Mouse (Mus musculus): Measurements from ENCODE around the gene Gtf3c1.

DNA sequence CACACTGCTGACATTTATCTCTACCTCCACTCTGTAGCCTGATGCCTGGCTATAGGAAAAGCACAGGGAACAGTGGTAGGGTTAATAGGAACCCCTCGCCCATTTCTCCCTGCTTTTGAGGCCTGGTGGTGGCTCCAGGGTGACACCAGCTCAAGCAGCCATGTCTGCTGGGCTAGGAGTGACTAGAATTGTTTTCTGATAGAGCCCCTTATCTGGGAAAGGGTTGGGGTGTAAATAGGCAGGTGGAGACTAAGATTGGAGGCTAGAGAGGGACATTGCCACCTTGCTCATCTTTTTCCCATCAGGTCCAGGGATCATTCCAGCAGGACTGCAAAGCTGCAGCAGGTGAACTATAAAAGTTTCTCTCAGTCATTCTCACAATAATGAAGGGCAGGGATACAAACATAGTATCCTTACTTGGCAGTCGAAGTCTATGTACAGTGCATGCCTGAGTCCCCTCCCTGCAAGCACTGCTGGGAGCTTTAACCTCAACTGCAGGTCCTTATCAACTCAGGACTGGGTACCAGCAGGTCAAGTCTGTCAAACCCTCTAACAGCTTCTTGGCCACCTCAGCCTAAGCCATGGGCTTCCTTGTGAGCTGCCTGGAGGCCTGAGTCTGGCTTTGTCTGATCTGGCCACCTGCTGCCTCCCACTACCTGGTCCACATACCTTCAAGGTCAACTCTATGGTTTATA is 39.2 kb upstream of the Gtf3c1 start:
- TF ChIP-seq CTCF (conservative IDR thresholded peaks at IDR 0.05; ENCODE audit: low read length) (no peak), POU5F1 (IDR thresholded peaks at IDR 0.05; ENCODE audit: borderline replicate concordance, low read length) (no peak), NANOG (IDR thresholded peaks at IDR 0.05; ENCODE audit: borderline replicate concordance, low read length) (no peak)
